Mouse (Mus musculus): ENCODE data around the gene Col18a1. TPM values are rescaled to one million over a fixed set of nuclear protein-coding genes. Genes with fewer than 3 reads are reported as not detected.

Col18a1 gene
- polyA plus RNA-seq, 1 experiment = 8.5 TPM

DNA sequence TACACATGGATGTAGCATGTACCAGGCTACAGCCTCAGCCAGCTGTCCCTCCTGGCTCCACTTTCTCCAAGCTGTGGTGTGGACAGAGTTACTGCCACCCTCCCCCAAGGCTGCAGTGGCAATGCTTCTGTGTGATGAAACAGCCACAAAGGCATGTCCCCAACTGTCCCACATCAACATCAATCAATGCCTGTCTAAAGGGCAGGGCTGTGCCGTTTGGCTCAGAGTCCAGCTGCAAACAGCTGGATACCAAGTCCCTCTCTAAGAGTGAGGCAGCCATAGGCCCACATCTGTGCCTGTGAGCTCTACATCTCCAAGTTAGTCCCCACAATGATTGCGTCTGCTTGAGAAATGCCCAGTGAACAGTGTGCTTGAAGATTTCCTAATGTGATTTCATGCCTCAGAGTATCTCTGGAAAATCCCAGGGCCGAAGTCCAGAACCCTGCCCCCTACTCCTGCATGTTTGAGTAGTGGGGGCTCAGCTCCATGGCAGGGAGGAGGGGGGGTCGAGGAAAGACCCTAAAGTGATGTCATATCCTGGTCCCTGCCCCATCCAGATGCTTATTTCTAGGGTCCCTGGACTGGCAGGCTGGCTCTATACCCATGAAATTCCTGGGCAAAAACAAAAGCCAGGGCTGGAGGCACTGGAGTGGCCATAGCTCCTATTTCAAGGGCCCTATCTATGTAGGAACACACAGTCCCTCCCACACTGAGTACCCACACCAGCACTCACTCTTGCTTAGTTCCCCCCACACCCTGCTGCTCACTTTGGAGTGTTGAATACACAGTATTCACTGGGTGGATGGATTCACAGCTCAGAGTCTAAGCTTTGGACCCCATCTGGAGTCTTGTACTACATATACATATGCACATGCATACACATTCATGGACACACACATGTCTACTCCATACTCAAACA, 49.6 kb downstream of the Col18a1 start:
- Histone ChIP-seq H3K27ac (replicated peaks; ENCODE audit: low read depth, low read length) (0 out of 2 replicates have a peak overlapping the region, but pooled peaks have one; percentile 12), H3K4me3 (ENCODE audit: insufficient read depth, low read depth, low read length) (no peak overlapping the region), H3K4me1 (ENCODE audit: control insufficient read depth, insufficient read depth, insufficient read length, low read length) (peaks cover 12% of the 10 kb centered on the region)

DNA sequence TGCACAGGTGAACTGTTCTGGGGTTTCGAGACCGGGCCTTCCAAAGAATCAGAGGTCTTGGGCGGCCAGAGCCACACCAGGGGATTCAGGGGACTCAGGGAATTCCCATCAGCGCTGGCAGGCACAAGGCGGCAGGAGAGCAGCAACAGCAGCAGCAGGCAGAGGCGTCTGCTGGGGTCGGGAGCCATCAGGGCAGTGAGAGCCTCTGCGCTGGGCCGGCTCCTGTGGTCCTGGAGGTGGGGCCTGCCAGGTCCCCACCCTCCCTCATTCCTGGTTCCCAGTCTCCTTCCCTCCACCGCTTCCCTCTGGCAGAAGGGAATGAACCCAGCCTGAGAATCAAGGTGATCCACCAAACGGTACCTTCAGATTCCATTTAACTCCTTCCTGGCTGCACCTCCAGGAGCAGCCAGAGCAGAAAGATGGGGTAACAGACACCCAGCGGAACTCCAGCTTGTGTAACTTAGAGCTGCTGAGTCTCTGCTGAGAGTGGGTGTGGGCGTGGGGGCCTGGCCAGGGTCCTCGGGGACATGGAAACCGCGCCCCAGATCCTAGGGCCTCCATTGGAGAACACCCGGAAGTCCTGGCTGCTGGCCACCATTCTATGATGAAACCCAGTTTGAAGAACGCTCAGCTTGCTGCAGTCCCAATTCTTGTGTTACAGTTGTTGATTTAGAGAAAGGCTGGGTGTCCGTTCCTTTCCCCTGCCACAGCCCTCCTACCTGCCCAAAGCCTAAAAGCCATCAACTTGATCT, 52.7 kb downstream of the Col18a1 start:
- peaks cover 12% of the 10 kb centered on the region for H3K4me1 ChIP-seq (ENCODE audit: control insufficient read depth, insufficient read depth, insufficient read length, low read length)
- H3K4me3 ChIP-seq (ENCODE audit: insufficient read depth, low read depth, low read length) = peak overlapping the region; percentile 41
- H3K27ac ChIP-seq (replicated peaks; ENCODE audit: low read depth, low read length) = no peak overlapping the region

DNA sequence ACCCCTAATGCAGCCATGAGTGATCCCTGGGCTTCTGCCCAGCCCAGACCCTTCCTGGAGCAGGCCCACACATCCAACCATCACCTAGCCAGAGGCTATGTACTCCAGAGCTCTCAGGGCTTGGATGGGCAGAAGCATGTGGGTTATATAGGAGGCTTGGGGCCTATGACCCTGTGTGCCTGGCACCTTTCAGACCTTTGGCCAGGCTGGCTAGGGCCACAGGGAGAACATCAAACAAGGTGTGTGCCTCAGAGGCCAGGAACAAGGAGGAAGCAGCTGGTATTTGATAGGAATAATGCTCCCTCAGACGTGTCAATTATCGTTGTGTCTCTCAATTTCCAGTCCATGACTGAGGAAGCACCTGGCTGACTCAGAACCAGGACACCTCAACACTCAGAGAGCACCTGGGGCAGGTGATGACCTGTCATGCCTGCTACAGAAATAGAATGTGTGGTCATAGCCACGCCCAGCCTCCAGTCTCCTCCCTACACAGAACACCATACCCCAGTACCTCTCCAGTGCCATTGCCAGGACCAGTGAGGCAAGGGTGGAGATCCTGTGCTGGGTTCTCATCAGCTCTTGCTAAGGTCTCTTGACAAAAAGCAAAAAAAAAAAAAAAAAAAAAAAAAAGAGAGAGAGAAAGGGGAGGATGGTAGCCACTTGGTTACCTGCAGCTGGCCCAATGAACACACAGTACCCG, 54.6 kb downstream of the Col18a1 start:
- no peak overlapping the region for H3K27ac ChIP-seq (replicated peaks; ENCODE audit: low read depth, low read length)
- no peak overlapping the region for H3K4me3 ChIP-seq (ENCODE audit: insufficient read depth, low read depth, low read length)
- H3K4me1 ChIP-seq (ENCODE audit: control insufficient read depth, insufficient read depth, insufficient read length, low read length) = peaks cover 7% of the 10 kb centered on the region

DNA sequence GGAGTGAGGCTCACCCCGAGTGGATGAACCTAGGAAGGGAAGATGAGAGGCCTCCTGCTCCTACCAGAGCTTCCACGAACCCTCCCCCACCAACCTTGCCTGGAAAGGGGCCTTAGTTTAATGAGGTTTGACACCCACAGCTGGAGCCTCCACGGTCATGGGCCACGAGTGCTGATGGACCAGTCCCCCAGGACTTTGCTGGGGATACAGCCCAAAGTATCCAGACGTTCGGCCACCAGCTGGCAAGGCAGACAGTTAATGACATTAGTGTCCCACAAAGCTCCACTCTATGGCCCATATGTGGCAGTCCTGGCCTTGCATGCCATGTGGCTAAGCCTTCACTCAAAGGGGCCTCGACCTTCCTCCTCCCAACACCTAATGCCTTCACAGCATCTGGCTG, 55.5 kb downstream of the Col18a1 start:
- no peak overlapping the region for H3K27ac ChIP-seq (replicated peaks; ENCODE audit: low read depth, low read length)
- H3K4me1 ChIP-seq (ENCODE audit: control insufficient read depth, insufficient read depth, insufficient read length, low read length) = peaks cover 2% of the 10 kb centered on the region; the same call in 1 of the 2 replicates
- no peak overlapping the region for H3K4me3 ChIP-seq (ENCODE audit: insufficient read depth, low read depth, low read length)

DNA sequence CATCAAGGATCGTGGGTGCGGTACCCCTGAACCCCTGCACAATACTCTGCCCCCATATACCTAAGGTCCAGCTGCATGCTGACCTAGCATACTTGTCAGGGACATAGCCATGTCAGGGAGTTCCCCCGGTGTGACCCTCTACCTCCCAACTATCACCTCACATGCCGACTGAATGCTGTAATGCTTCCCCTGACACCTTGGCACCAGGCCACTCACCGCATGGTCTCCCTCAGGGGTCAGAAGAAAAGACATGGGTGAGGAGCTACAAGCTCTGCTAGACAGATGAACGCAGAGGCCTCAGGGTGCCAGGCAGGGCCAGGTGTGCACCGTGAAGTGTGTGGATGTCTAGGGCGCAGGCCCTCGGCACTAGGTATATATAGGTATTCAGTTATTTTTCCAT, 56.3 kb downstream of the Col18a1 start:
- H3K4me3 ChIP-seq (ENCODE audit: insufficient read depth, low read depth, low read length) = no peak overlapping the region
- H3K27ac ChIP-seq (replicated peaks; ENCODE audit: low read depth, low read length) = no peak overlapping the region
- H3K4me1 ChIP-seq (ENCODE audit: control insufficient read depth, insufficient read depth, insufficient read length, low read length) = peaks cover 2% of the 10 kb centered on the region; the same call in 1 of the 2 replicates

DNA sequence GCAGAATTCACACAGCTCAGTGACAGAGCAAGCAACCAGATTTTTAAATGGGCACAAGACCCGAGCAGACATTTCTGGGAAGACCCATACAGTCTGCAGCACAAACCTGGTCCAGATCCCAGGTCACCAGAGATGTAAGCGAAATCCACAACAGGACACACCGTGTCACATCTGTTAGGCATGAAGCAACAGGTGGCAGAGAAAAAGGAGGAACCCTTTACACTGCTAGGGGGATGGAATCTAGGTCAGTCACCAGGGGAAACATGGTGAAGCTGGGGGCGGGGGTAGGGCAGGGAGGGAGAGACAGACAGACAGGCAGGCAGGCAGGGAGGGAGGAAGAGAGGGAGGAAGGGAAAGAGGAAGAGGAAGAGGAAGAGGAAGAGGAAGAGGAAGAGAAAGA, 58.2 kb downstream of the Col18a1 start:
- no peak overlapping the region for H3K27ac ChIP-seq (replicated peaks; ENCODE audit: low read depth, low read length)
- H3K4me1 ChIP-seq (ENCODE audit: control insufficient read depth, insufficient read depth, insufficient read length, low read length) = no peaks in the 10 kb centered on the region; the same call in 1 of the 2 replicates

DNA sequence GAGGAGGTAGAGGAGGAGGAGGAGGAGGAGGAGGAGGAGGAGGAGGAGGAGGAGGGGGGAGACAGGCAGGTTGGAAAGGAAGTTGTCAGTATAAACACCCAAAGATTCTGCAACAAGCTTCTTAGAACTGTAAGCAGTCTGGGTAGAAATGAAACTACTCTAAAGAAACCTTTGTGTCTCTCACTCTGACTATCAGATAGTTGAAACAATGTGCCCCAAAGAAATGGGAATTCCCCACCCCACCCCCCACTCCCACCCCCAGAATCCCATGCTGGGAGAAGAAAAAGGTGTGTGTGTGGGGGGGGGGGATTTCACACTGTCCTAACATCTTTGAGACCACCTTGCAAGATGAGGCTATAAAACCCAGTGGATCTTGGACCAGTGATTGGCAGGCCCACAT, 62.0 kb downstream of the Col18a1 start:
- H3K27ac ChIP-seq (replicated peaks; ENCODE audit: low read depth, low read length) = no peak overlapping the region
- H3K4me3 ChIP-seq (ENCODE audit: insufficient read depth, low read depth, low read length) = no peak overlapping the region
- no peaks in the 10 kb centered on the region for H3K4me1 ChIP-seq (ENCODE audit: control insufficient read depth, insufficient read depth, insufficient read length, low read length)

More for the DNA sequence above, 58.2 kb downstream of the Col18a1 start:
- H3K4me3 ChIP-seq (ENCODE audit: insufficient read depth, low read depth, low read length) = no peak overlapping the region

DNA sequence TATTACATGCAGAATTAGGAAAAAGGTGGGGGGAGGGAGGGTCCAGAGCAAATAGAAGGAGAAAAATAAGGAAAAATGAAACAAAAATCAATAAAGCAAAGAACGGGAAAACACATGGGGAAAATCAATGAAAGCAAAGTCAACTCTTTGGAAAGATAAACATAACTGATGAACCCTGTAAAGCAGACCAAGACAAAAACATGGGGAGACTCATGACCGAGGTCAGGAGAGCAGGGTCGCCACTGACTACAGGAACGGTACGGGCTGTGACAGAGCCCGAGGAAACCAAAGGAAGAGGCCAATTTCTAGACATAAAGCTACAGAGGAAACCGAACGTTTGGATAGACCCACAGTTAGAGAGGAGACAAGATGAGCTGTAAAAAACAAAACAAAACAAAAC, 62.7 kb downstream of the Col18a1 start:
- H3K27ac ChIP-seq (replicated peaks; ENCODE audit: low read depth, low read length) = no peak overlapping the region
- H3K4me1 ChIP-seq (ENCODE audit: control insufficient read depth, insufficient read depth, insufficient read length, low read length) = peaks cover 3% of the 10 kb centered on the region; the same call in 1 of the 2 replicates
- no peak overlapping the region for H3K4me3 ChIP-seq (ENCODE audit: insufficient read depth, low read depth, low read length)

DNA sequence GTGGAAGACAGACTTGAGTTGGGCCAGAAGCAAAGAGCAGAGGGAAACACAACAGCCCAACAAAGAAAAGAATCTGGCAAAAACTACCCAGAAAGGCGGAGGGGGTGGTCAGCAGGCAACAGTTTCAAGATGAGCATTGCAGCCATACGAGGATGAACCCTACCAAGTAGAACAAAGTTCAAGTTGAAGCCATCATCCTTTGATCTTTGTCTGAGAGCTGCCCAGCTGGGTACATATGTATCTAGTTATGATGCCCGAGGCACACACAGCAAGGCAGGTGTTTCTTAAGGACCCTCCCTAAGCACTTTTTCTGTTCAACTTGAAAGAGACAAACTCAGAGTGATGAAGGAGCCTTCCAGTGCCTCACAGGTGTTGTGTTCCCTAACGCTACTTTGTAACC, 66.6 kb downstream of the Col18a1 start:
- H3K4me1 ChIP-seq (ENCODE audit: control insufficient read depth, insufficient read depth, insufficient read length, low read length) = peaks cover 9% of the 10 kb centered on the region
- H3K4me3 ChIP-seq (ENCODE audit: insufficient read depth, low read depth, low read length) = no peak overlapping the region
- H3K27ac ChIP-seq (replicated peaks; ENCODE audit: low read depth, low read length) = no peak overlapping the region

DNA sequence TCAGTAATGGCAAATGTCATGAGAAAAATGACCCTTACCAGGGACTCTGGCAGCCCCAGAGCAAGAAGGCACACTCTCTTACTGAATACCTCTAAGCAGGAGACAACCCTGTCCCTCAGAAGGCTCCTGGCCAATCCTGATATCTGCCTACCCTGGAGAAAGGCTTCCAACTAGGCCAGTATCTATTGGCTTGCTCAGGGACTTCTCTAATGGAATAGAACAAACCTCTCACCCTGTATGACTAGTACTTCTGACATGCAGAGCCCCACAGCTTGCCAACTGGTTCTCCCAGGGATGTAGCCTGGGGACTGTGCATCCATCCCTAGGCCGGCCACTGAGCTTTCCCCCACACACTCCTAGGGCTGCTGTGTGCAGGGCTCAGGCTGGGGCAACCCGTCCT, 67.7 kb downstream of the Col18a1 start:
- Histone ChIP-seq H3K27ac (replicated peaks; ENCODE audit: low read depth, low read length) (peak overlapping the region; percentile 72), H3K4me3 (ENCODE audit: insufficient read depth, low read depth, low read length) (no peak overlapping the region), H3K4me1 (ENCODE audit: control insufficient read depth, insufficient read depth, insufficient read length, low read length) (peaks cover 9% of the 10 kb centered on the region)

DNA sequence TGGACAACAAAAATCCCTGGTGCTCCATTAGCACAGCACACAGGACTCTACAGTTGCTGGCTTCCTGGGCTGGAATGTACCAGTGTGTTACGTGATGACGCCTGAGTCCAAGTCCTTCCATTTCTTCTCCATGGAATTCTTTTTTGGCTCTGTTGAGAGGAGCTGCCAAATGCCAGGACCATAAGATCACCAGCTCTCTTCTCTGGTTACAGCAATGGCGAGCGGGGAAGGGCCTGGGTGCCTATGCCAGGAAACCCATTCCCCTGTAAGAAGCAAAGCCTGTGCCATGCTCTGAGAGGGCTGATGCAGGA, 68.5 kb downstream of the Col18a1 start:
- H3K27ac ChIP-seq (replicated peaks; ENCODE audit: low read depth, low read length) = peak overlapping the region; percentile 72

DNA sequence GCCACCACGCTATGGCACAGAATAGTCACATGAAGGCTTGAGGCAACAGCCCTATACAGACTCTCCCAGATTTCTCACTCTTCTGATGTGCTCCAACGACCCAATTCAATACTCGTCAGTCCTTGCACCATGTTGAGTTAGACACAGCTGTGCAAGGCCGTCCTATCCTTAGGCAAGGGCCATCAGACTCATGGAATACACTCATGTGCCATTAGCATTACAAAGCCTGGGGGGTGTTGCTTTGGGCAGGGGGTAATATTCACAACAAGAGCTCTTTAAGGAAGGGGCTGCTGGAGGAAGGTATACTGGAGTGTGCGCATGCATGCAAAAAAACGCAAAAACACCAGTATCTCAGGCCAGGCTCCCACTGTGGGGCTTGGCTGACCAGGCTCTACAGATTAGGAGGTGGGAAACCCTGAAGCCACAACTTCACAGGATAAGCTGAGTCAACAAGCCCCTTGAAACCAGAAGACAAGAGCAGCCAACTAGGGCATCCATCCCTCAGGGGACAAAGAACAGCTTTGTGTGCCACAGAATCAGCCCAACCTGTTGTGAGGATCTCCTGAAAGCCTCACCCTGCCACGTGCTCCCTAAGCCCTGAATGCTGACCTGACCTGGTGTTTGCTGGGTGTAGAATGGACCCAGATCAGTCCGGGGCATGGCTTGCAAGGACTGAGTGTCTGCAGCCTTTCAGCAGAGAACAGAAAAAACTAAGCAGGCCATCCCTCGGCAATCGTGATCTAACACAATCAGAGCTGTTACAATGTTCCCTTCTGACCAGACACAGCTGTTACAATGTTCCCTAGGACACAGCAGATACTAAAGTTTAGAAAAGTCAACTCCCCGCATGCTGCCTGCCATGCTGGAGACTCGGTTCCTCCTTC, 69.1 kb downstream of the Col18a1 start:
- peak overlapping the region; percentile 55 for H3K27ac ChIP-seq (replicated peaks; ENCODE audit: low read depth, low read length)
- peaks cover 9% of the 10 kb centered on the region for H3K4me1 ChIP-seq (ENCODE audit: control insufficient read depth, insufficient read depth, insufficient read length, low read length)
- no peak overlapping the region for H3K4me3 ChIP-seq (ENCODE audit: insufficient read depth, low read depth, low read length)

More for the DNA sequence above, 68.5 kb downstream of the Col18a1 start:
- H3K4me1 ChIP-seq (ENCODE audit: control insufficient read depth, insufficient read depth, insufficient read length, low read length) = peaks cover 9% of the 10 kb centered on the region
- no peak overlapping the region for H3K4me3 ChIP-seq (ENCODE audit: insufficient read depth, low read depth, low read length)

DNA sequence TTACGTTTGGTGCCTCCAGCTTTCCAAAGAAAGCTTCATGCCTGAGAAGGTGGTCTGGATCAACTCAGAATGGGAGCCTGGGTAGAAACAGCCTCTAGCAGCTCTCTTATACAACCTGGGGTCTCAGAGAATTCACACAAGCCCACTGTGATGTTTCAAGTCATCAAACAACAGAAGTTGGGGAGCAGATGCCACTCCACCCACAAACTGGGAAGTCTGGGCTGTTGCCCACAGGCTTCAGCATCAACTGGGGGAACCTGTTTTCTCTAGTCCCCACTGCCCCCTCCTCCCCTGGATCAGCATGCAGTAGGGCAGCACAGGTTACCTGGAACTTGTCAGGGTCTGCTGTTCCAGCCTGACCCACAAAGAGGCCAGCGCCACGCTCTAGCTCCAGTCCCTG, 70.7 kb downstream of the Col18a1 start:
- H3K4me1 ChIP-seq (ENCODE audit: control insufficient read depth, insufficient read depth, insufficient read length, low read length) = peaks cover 9% of the 10 kb centered on the region
- H3K27ac ChIP-seq (replicated peaks; ENCODE audit: low read depth, low read length) = no peak overlapping the region
- H3K4me3 ChIP-seq (ENCODE audit: insufficient read depth, low read depth, low read length) = no peak overlapping the region

DNA sequence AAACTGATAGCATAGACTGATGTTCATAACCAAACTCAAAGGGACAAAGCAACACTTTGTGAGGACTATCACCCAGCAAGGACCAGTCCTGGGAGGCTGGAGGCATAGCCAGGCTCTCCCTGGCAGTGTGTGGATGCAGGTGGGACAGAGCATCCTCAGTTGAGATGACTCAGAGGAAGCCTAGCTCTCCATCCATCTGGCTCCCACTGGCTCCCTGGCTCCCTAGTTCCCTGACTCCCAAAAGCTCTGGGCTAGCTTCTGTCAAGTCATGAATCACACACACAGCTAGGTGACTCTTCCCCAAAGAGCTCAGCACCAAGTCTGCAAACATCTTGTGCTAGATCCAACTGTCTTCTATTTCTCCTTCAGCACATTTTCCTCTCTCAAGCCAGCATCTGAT, 72.5 kb downstream of the Col18a1 start:
- Histone ChIP-seq H3K4me1 (ENCODE audit: control insufficient read depth, insufficient read depth, insufficient read length, low read length) (peaks cover 8% of the 10 kb centered on the region), H3K4me3 (ENCODE audit: insufficient read depth, low read depth, low read length) (no peak overlapping the region), H3K27ac (replicated peaks; ENCODE audit: low read depth, low read length) (no peak overlapping the region)

Measured in brown adipose tissue, adult 24 weeks (tissue).